Mouse (Mus musculus): ENCODE data around the gene Gcnt2.
"Not testable (repeated sequence)": the region's sequence is repeated elsewhere in the genome, so short reads cannot be mapped to it uniquely, and the experiment has no call there.

Gcnt2 gene

GRCm38 (mm10) chr13:40908044-40908443 is 48.5 kb downstream of the Gcnt2 start:
- no peak for DNase-seq

- DNase-seq, result no peak
Measured at GRCm38 (mm10) chr13:40909060-40909459, 49.5 kb downstream of the Gcnt2 start.

- DNase-seq, result no peak
Measured at GRCm38 (mm10) chr13:40910047-40910446, 50.5 kb downstream of the Gcnt2 start.

- no peak for DNase-seq
Measured at GRCm38 (mm10) chr13:40911951-40912350, 52.4 kb downstream of the Gcnt2 start.

- DNase-seq, result no peak
Measured at GRCm38 (mm10) chr13:40913395-40914018, 54.0 kb downstream of the Gcnt2 start.

- no peak for DNase-seq
Measured at GRCm38 (mm10) chr13:40914053-40914585, 54.6 kb downstream of the Gcnt2 start.

GRCm38 (mm10) chr13:40916321-40917160 is 57.0 kb downstream of the Gcnt2 start:
- DNase-seq, result no peak

- no peak for DNase-seq
Measured at GRCm38 (mm10) chr13:40917161-40918091, 57.9 kb downstream of the Gcnt2 start.

- no peak for DNase-seq
Measured at GRCm38 (mm10) chr13:40921326-40922059, 61.9 kb downstream of the Gcnt2 start.

- peak; percentile 29 to 49 for DNase-seq
Measured at GRCm38 (mm10) chr13:40922311-40922877, 62.8 kb downstream of the Gcnt2 start.

- no peak for DNase-seq
Measured at GRCm38 (mm10) chr13:40923756-40924315, 64.3 kb downstream of the Gcnt2 start.

GRCm38 (mm10) chr13:40928192-40928898 is 68.8 kb downstream of the Gcnt2 start:
- no peak for DNase-seq

- DNase-seq, result not testable (repeated sequence)
Measured at GRCm38 (mm10) chr13:40931871-40932270, 72.3 kb downstream of the Gcnt2 start.

GRCm38 (mm10) chr13:40932573-40932972 is 73.0 kb downstream of the Gcnt2 start:
- no peak for DNase-seq

GRCm38 (mm10) chr13:40934341-40934740 is 74.8 kb downstream of the Gcnt2 start:
- DNase-seq, result no peak

GRCm38 (mm10) chr13:40937586-40937985 is 78.0 kb downstream of the Gcnt2 start:
- DNase-seq, result no peak

- DNase-seq, result no peak
Measured at GRCm38 (mm10) chr13:40938485-40939357, 79.2 kb downstream of the Gcnt2 start.

GRCm38 (mm10) chr13:40943066-40943465 is 83.5 kb downstream of the Gcnt2 start:
- DNase-seq, result no peak

- DNase-seq, result no peak
Measured at GRCm38 (mm10) chr13:40943936-40944335, 84.4 kb downstream of the Gcnt2 start.

- DNase-seq, result no peak
Measured at GRCm38 (mm10) chr13:40944346-40944745, 84.8 kb downstream of the Gcnt2 start.
